Mouse (Mus musculus): ENCODE measurements around the gene Arhgap19.

Gene Arhgap19

DNA sequence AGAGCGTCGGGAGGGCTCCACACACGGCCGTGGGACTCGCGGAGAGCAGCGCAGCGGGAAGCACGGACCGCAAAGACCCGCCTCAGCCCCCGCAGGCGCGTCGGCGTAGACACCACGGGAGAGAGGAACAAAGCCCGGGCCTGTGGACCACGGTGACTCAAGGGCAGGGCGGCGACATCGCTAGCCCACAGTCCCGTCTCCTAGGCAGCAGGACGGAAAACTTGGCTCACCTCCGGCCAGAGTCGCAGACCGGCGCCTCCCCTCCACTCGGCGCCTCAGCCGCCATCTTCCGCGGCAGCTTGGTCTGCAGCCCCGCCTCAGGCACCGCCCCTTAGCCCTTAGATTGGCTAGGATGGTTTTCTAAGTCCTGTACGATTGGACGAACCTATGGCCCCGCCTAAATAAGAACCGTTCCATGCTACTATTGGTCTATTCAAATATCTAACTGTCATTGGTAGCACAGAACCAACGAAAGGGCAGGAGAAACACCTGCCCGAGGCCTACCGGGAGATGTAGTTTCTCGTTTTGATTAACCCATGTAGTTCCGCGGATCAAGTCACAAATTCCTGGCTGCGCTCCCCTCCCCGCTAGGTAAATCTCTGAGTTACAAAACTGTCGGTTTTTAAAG lies at the start of gene Arhgap19:
Arhgap19 (minus strand) TSS at position 306 of the 628 bp plus-strand sequence.
- DNase-seq, result peak; percentile 80

- DNase-seq, result no peak
Observed at GRCm38 (mm10) chr19:41850719-41851543, 49.1 kb upstream of the Arhgap19 start.

DNA sequence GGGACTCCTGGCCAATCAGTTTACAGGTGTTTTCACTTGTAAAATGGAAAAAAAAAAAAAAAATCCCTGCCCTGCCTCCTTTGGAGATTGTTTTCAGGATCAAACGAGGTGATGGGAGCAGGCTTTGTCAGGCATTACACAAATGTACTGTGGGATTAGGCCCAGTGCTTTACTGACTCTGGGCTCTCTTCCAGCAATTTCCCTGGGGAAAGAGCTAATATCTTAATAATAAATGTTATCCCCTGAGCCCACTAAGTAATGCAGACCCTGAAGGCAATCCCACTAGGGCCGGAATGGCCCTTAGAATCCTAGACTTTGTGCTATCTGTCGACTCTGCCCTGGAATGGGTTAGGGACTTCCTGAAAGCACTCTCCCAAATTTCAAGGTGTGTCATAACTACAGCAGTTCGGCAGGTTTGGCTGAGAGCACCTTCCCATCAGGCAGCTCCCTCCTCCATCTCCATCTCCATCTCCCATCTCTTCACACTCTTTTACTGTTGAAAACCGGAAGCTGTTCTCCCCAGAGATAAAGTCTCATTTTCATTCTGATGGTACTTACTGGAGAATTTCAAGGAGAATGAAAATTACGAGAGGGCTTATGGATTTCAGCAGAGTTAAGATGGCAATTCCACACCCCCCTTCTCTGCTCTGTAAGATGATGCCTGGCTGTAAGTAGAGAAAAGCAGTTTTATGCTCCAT lies 48.3 kb upstream of the Arhgap19 start:
- DNase-seq, result no peak

- DNase-seq, result peak; percentile 80
Observed at GRCm38 (mm10) chr19:41847992-41848851, 46.4 kb upstream of the Arhgap19 start, which contains the start of gene Frat2. TSS of gene Frat2 (minus strand) at chr19:41848132.

GRCm38 (mm10) chr19:41847614-41847991 lies 45.8 kb upstream of the Arhgap19 start:
- DNase-seq, result peak; percentile 64

GRCm38 (mm10) chr19:41847091-41847581 lies 45.3 kb upstream of the Arhgap19 start:
- DNase-seq, result peak; percentile 43

GRCm38 (mm10) chr19:41846366-41847090 lies 44.7 kb upstream of the Arhgap19 start:
- no peak for DNase-seq

GRCm38 (mm10) chr19:41844345-41844744 lies 42.5 kb upstream of the Arhgap19 start:
- DNase-seq, result no peak

DNA sequence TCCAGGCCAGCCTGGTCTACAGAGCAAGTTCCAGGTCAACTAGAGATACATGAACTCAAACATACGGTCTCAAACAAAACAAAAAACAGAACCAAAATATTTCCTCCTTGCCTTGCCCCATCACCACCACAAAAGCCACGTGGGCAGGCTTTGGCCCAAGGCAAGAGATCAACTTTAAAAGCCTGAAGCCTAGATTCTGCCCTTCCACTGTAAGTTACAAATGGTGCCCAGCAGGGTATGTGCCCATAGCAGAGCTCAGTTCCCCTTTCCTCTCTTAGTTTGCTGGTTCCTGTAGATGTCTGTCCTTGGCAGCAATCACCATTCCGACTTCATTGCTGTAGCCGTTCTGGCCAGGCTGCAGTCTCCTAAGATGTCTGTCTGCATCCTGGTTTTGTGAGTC lies 40.9 kb upstream of the Arhgap19 start:
- DNase-seq, result no peak

DNA sequence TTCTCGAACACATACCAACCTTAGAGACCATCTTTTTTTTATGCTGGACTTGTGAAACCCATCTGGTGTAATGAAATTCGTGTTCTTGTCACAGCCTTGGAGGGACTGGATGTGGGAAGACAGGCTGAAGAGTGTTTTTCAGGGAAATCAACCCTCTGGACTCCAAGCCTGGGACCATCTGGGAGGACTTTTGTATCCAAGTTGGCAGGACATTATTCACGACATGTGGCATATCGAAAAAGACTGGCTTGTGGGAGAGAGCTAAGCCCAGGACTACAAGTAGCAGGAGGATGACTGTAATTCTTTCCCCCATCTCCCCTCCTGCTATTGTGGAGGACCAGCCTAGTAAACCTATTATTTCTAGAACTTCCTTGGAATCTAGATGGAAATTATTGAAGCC lies 40.3 kb upstream of the Arhgap19 start:
- no peak for DNase-seq

- DNase-seq, result no peak
Observed at GRCm38 (mm10) chr19:41841105-41841750, 39.4 kb upstream of the Arhgap19 start.

DNA sequence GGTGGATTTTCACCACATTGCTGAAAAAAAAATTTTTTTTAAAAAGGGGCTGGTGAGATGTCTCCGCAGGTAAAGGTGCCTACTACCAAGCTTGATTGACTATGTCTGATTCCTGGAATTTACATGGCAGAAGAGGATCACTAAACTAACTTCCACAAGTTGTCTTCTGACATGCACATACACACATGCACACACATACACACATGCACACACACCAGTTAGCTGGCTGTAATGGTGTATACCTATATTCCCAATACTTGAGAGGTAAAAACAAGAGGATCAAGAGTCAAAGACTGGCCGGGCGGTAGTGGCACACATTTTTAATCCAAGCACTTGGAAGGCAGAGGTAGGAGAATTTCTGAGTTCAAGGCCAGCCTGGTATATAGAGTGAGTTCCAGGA lies 37.8 kb upstream of the Arhgap19 start:
- no peak for DNase-seq

DNA sequence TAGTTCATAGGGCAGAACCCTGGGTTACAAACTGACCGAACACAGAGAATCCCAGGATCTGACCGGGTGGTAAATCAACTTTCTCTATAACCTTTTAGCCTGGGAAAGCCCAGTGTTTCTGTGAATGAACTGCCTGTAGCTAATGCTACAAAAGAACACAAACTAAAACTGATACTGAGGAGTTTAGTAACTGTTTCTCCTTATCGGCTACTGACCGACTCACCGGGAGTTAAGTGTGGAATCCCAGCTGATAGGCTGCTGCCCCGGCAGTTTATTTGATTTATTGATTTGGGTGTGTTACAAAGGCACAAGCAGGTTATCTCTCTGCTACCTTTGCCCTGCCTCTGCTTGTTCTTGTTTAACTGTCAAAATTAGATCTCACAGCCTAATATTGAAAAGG lies 37.0 kb upstream of the Arhgap19 start:
- no peak for DNase-seq

DNA sequence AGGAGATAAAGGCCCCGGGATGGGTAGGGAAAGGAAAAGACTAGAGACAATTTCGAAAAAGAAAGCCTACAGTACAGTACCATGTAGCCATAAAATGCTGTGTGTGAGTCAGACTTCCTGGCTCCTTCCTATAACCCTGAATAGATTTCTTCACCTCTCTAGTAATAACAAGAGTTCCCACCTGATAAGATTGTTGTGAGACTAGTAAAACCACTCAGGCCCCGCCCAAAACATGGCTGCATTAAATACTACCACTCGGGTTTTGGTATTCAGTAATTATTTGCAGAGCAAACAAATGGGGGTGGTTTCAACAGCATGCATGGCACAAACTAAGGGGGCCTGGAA lies 36.0 kb upstream of the Arhgap19 start:
- no peak for DNase-seq

GRCm38 (mm10) chr19:41837194-41837916 lies 35.5 kb upstream of the Arhgap19 start:
- DNase-seq, result no peak

GRCm38 (mm10) chr19:41836719-41837118 lies 34.9 kb upstream of the Arhgap19 start:
- no peak for DNase-seq

GRCm38 (mm10) chr19:41835816-41836215 lies 34.0 kb upstream of the Arhgap19 start:
- DNase-seq, result no peak

GRCm38 (mm10) chr19:41835407-41835806 lies 33.6 kb upstream of the Arhgap19 start:
- no peak for DNase-seq

GRCm38 (mm10) chr19:41832501-41833201 lies 30.8 kb upstream of the Arhgap19 start:
- DNase-seq, result no peak

Data from right cerebral cortex, postnatal 4 days (tissue).